Mouse (Mus musculus): ENCODE results near the gene Apba2. TPM values are rescaled to one million over a fixed set of nuclear protein-coding genes. Genes with fewer than 3 reads are reported as not detected.

Gene Apba2
- polyA plus RNA-seq, 1 experiment: not detected

GRCm38 (mm10) chr7:64667959-64668358 lies 166.5 kb downstream of the Apba2 start:
- H3K4me2 ChIP-seq (ENCODE audit: low read depth): no peak overlapping the region
- H3ac ChIP-seq (ENCODE audit: control insufficient read depth, insufficient read length): no peak overlapping the region
- H3K27me3 ChIP-seq (ENCODE audit: control insufficient read depth, insufficient read depth, insufficient read length): no peaks in the 10 kb centered on the region
- no peaks in the 10 kb centered on the region for H3K79me2 ChIP-seq (ENCODE audit: control insufficient read depth, insufficient read depth)
- H3K36me3 ChIP-seq (ENCODE audit: control insufficient read depth, insufficient read depth): no peaks in the 10 kb centered on the region
- H3K4me3 ChIP-seq: no peak overlapping the region
- TF ChIP-seq SRF (IDR thresholded peaks at IDR 0.05; ENCODE audit: control insufficient read depth, insufficient read length, low read depth) (no peak), MYOD1 (IDR thresholded peaks at IDR 0.05; ENCODE audit: control insufficient read depth in 1 of 3, insufficient read length in 2 of 3, low read depth in 2 of 3) (no peak), POLR2A (IDR thresholded peaks at IDR 0.05; ENCODE audit: insufficient read length, low read depth) (no peak), MYOG (IDR thresholded peaks at IDR 0.05; ENCODE audit: control insufficient read depth in 1 of 3, insufficient read depth in 1 of 3, insufficient read length in 2 of 3, low read depth in 2 of 3) (no peak), USF1 (IDR thresholded peaks at IDR 0.05; ENCODE audit: low read depth) (no peak), CEBPB (IDR thresholded peaks at IDR 0.05; ENCODE audit: insufficient read depth, poor library complexity, severe bottlenecking) (no peak), E2F4 (IDR thresholded peaks at IDR 0.05; ENCODE audit: insufficient read depth) (no peak), MAX (IDR thresholded peaks at IDR 0.05; ENCODE audit: low read depth) (no peak), TCF3 (IDR thresholded peaks at IDR 0.05; ENCODE audit: insufficient read length, low read depth) (no peak), TCF12 (IDR thresholded peaks at IDR 0.05; ENCODE audit: insufficient read depth, poor library complexity, severe bottlenecking) (no peak), POLR2AphosphoS2 (IDR thresholded peaks at IDR 0.05; ENCODE audit: insufficient read length, low read depth) (no peak), REST (IDR thresholded peaks at IDR 0.05; ENCODE audit: insufficient read depth, insufficient read length) (no peak)

- TF ChIP-seq E2F4 (IDR thresholded peaks at IDR 0.05; ENCODE audit: insufficient read depth) (no peak), USF1 (IDR thresholded peaks at IDR 0.05; ENCODE audit: low read depth) (no peak), REST (IDR thresholded peaks at IDR 0.05; ENCODE audit: insufficient read depth, insufficient read length) (no peak), SRF (IDR thresholded peaks at IDR 0.05; ENCODE audit: control insufficient read depth, insufficient read length, low read depth) (no peak), POLR2AphosphoS2 (IDR thresholded peaks at IDR 0.05; ENCODE audit: insufficient read length, low read depth) (no peak), TCF12 (IDR thresholded peaks at IDR 0.05; ENCODE audit: insufficient read depth, poor library complexity, severe bottlenecking) (no peak), MAX (IDR thresholded peaks at IDR 0.05; ENCODE audit: low read depth) (no peak), MYOD1 (IDR thresholded peaks at IDR 0.05; ENCODE audit: control insufficient read depth in 1 of 3, insufficient read length in 2 of 3, low read depth in 2 of 3) (no peak), MYOG (IDR thresholded peaks at IDR 0.05; ENCODE audit: control insufficient read depth in 1 of 3, insufficient read depth in 1 of 3, insufficient read length in 2 of 3, low read depth in 2 of 3) (no peak), CEBPB (IDR thresholded peaks at IDR 0.05; ENCODE audit: insufficient read depth, poor library complexity, severe bottlenecking) (no peak), POLR2A (IDR thresholded peaks at IDR 0.05; ENCODE audit: insufficient read length, low read depth) (no peak), TCF3 (IDR thresholded peaks at IDR 0.05; ENCODE audit: insufficient read length, low read depth) (no peak)
- no peak overlapping the region for H3K4me2 ChIP-seq (ENCODE audit: low read depth)
- H3K27me3 ChIP-seq (ENCODE audit: control insufficient read depth, insufficient read depth, insufficient read length): no peaks in the 10 kb centered on the region
- H3K4me3 ChIP-seq: no peak overlapping the region
- no peaks in the 10 kb centered on the region for H3K36me3 ChIP-seq (ENCODE audit: control insufficient read depth, insufficient read depth)
- H3K79me2 ChIP-seq (ENCODE audit: control insufficient read depth, insufficient read depth): no peaks in the 10 kb centered on the region
- H3ac ChIP-seq (ENCODE audit: control insufficient read depth, insufficient read length): no peak overlapping the region
Observed at GRCm38 (mm10) chr7:64679771-64680479, 178.4 kb downstream of the Apba2 start.

- Histone ChIP-seq H3K79me2 (ENCODE audit: control insufficient read depth, insufficient read depth) (no peaks in the 10 kb centered on the region), H3K36me3 (ENCODE audit: control insufficient read depth, insufficient read depth) (no peaks in the 10 kb centered on the region), H3K27me3 (ENCODE audit: control insufficient read depth, insufficient read depth, insufficient read length) (no peaks in the 10 kb centered on the region), H3ac (ENCODE audit: control insufficient read depth, insufficient read length) (no peak overlapping the region), H3K4me3 (no peak overlapping the region), H3K4me2 (ENCODE audit: low read depth) (no peak overlapping the region)
- TF ChIP-seq POLR2A (IDR thresholded peaks at IDR 0.05; ENCODE audit: insufficient read length, low read depth) (no peak), USF1 (IDR thresholded peaks at IDR 0.05; ENCODE audit: low read depth) (no peak), SRF (IDR thresholded peaks at IDR 0.05; ENCODE audit: control insufficient read depth, insufficient read length, low read depth) (no peak), MYOD1 (IDR thresholded peaks at IDR 0.05; ENCODE audit: control insufficient read depth in 1 of 3, insufficient read length in 2 of 3, low read depth in 2 of 3) (no peak), TCF3 (IDR thresholded peaks at IDR 0.05; ENCODE audit: insufficient read length, low read depth) (no peak), MYOG (IDR thresholded peaks at IDR 0.05; ENCODE audit: control insufficient read depth in 1 of 3, insufficient read depth in 1 of 3, insufficient read length in 2 of 3, low read depth in 2 of 3) (no peak), E2F4 (IDR thresholded peaks at IDR 0.05; ENCODE audit: insufficient read depth) (no peak), MAX (IDR thresholded peaks at IDR 0.05; ENCODE audit: low read depth) (no peak)
Observed at GRCm38 (mm10) chr7:64684893-64685292, 183.4 kb downstream of the Apba2 start.

GRCm38 (mm10) chr7:64688115-64688817 lies 186.8 kb downstream of the Apba2 start:
- Histone ChIP-seq H3ac (ENCODE audit: control insufficient read depth, insufficient read length) (no peak overlapping the region), H3K36me3 (ENCODE audit: control insufficient read depth, insufficient read depth) (no peaks in the 10 kb centered on the region), H3K27me3 (ENCODE audit: control insufficient read depth, insufficient read depth, insufficient read length) (no peaks in the 10 kb centered on the region), H3K4me2 (ENCODE audit: low read depth) (no peak overlapping the region), H3K4me3 (no peak overlapping the region), H3K79me2 (ENCODE audit: control insufficient read depth, insufficient read depth) (no peaks in the 10 kb centered on the region)
- TF ChIP-seq POLR2AphosphoS2 (IDR thresholded peaks at IDR 0.05; ENCODE audit: insufficient read length, low read depth) (no peak), MYOD1 (IDR thresholded peaks at IDR 0.05; ENCODE audit: control insufficient read depth in 1 of 3, insufficient read length in 2 of 3, low read depth in 2 of 3) (no peak), MAX (IDR thresholded peaks at IDR 0.05; ENCODE audit: low read depth) (no peak), SRF (IDR thresholded peaks at IDR 0.05; ENCODE audit: control insufficient read depth, insufficient read length, low read depth) (no peak), TCF12 (IDR thresholded peaks at IDR 0.05; ENCODE audit: insufficient read depth, poor library complexity, severe bottlenecking) (no peak), CEBPB (IDR thresholded peaks at IDR 0.05; ENCODE audit: insufficient read depth, poor library complexity, severe bottlenecking) (no peak), TCF3 (IDR thresholded peaks at IDR 0.05; ENCODE audit: insufficient read length, low read depth) (no peak), REST (IDR thresholded peaks at IDR 0.05; ENCODE audit: insufficient read depth, insufficient read length) (no peak), USF1 (IDR thresholded peaks at IDR 0.05; ENCODE audit: low read depth) (no peak), MYOG (IDR thresholded peaks at IDR 0.05; ENCODE audit: control insufficient read depth in 1 of 3, insufficient read depth in 1 of 3, insufficient read length in 2 of 3, low read depth in 2 of 3) (no peak), POLR2A (IDR thresholded peaks at IDR 0.05; ENCODE audit: insufficient read length, low read depth) (no peak)

All from myocyte (in vitro differentiated cells).